ENCODE assay signal across 12 mouse cellular contexts in the genomic region with DNA sequence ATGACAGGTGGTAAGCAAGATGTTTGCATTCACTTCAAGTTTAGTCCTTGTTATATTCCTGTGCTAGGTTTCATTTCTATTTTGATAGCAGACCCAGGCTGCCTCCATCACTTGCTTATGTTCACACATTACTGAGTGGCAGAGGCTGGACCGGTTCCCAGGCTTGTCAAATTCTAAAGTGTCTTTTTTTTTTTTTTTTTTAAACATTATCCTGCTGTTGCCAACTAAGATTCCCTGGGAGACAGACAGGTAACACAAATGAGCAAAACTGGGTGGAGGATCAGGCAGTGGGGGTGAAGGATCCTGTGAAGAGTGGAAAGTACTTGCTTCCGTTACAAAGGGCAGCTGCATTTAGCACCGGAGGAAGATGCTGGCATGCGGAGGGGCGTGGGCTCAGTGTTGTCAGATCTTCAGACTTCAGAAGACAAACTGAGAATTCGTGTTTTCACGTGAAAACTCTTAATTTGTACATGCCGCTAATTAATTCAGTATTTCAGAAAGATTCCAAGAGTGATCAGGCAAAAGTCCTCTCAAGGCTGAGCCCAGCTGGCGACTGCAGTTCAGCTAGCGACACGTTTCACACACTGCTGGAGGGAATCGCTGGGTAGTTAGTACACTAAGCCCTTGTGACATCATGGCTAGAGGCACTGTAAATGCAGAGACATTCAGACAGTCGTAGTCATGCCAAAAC.
DNase-seq lines count a peak whose midpoint lies in the region; ATAC-seq lines count a peak whose summit lies in the region.
"Had no signal": no experiment of that assay in that cellular context is flagged by ENCODE, and none has a peak within 500 bp of the region (broad histone marks: within the 10 kb centered on the region; RNA-seq: fewer than 3 reads in every experiment).

No protein-coding gene starts in this region.

- no peak for ATAC-seq in hindbrain, embryonic 14.5 days (ENCODE audit: low FRiP score)
- ATAC-seq in hindbrain, embryonic 13.5 days (ENCODE audit: low FRiP score), result no peak; the same call in 1 of the 2 replicates
- ATAC-seq: intestine, embryonic 15.5 days had no signal

- H3K36me3 ChIP-seq in hindbrain, embryonic 14.5 days (replicated peaks; ENCODE audit: control insufficient read depth, insufficient read depth), result no peaks in the 10 kb centered on the region
- H3K36me3 ChIP-seq in hindbrain, embryonic 13.5 days, result no peaks in the 10 kb centered on the region
- H3K36me3 ChIP-seq: embryonic facial prominence, embryonic 15.5 days; intestine, embryonic 15.5 days; liver, embryonic 13.5 days; stomach, embryonic 15.5 days had no signal

- no peak overlapping the region for H3K9ac ChIP-seq in hindbrain, embryonic 14.5 days
- no peak overlapping the region for H3K9ac ChIP-seq in hindbrain, embryonic 13.5 days
- H3K9ac ChIP-seq: embryonic facial prominence, embryonic 15.5 days; intestine, embryonic 15.5 days; liver, embryonic 13.5 days; stomach, embryonic 15.5 days had no signal

- H3K4me1 ChIP-seq in hindbrain, embryonic 14.5 days (replicated peaks; ENCODE audit: control insufficient read depth, insufficient read depth, low read length), result 0 out of 2 replicates have a peak, but pooled peaks cover 4% of the 10 kb centered on the region
- no peaks in the 10 kb centered on the region for H3K4me1 ChIP-seq in hindbrain, embryonic 13.5 days (replicated peaks)
- H3K4me1 ChIP-seq: intestine, embryonic 15.5 days; liver, embryonic 13.5 days had no signal

- H3K27me3 ChIP-seq in hindbrain, embryonic 14.5 days (ENCODE audit: control insufficient read depth, insufficient read depth, low read length), result no peaks in the 10 kb centered on the region
- H3K27me3 ChIP-seq in hindbrain, embryonic 13.5 days, result no peaks in the 10 kb centered on the region
- H3K27me3 ChIP-seq: embryonic facial prominence, embryonic 15.5 days; intestine, embryonic 15.5 days; liver, embryonic 13.5 days; stomach, embryonic 15.5 days had no signal

- H3K4me2 ChIP-seq in hindbrain, embryonic 14.5 days (replicated peaks), result peak overlapping the region; percentile 25
- no peak overlapping the region for H3K4me2 ChIP-seq in hindbrain, embryonic 13.5 days
- H3K4me2 ChIP-seq: embryonic facial prominence, embryonic 15.5 days; intestine, embryonic 15.5 days; liver, embryonic 13.5 days; stomach, embryonic 15.5 days had no signal

- 34% methylated on average over 13 of the region's 13 CpGs for WGBS in hindbrain, embryonic 14.5 days
- WGBS in hindbrain, embryonic 13.5 days, result 35% methylated on average over 13 of the region's 13 CpGs

- no peak overlapping the region for H3K4me3 ChIP-seq in hindbrain, embryonic 14.5 days (replicated peaks; ENCODE audit: low read length)
- H3K4me3 ChIP-seq in hindbrain, embryonic 13.5 days, result no peak overlapping the region
- H3K4me3 ChIP-seq: embryonic facial prominence, embryonic 15.5 days; intestine, embryonic 15.5 days; liver, embryonic 13.5 days; stomach, embryonic 15.5 days had no signal

- no peaks in the 10 kb centered on the region for H3K9me3 ChIP-seq in hindbrain, embryonic 14.5 days (ENCODE audit: control insufficient read depth, low read length)
- no peaks in the 10 kb centered on the region for H3K9me3 ChIP-seq in hindbrain, embryonic 13.5 days
- H3K9me3 ChIP-seq: embryonic facial prominence, embryonic 15.5 days; intestine, embryonic 15.5 days; liver, embryonic 13.5 days; stomach, embryonic 15.5 days had no signal

- H3K27ac ChIP-seq in hindbrain, embryonic 14.5 days, result no peak overlapping the region
- no peak overlapping the region for H3K27ac ChIP-seq in hindbrain, embryonic 13.5 days
- H3K27ac ChIP-seq: embryonic facial prominence, embryonic 15.5 days; intestine, embryonic 15.5 days; liver, embryonic 13.5 days; stomach, embryonic 15.5 days had no signal

- DNase-seq in hindbrain, embryonic 14.5 days (ENCODE audit: low spot score), result peak; percentile 37
- DNase-seq in frontal cortex, adult 2 months (ENCODE audit: extremely low spot score in 1 of 2, low spot score in 1 of 2), result peak; percentile 50 to 71
- peak; percentile 41 to 59 for DNase-seq in left cerebral cortex, adult 18-20 months (ENCODE audit: low spot score in 2 of 2)
- DNase-seq in right cerebral cortex, postnatal 25 days, result peak; percentile 61
- no peak for DNase-seq in cerebellum, postnatal 4 days (ENCODE audit: low spot score in 2 of 2)
- DNase-seq in lung, postnatal 25 days (ENCODE audit: low spot score), result no peak
- DNase-seq: adrenal gland, postnatal 10 days; liver, embryonic 13.5 days had no signal

Comparison
In these comparisons a context has a peak if more than half of its experiments do, and no peak if none do; other contexts are left out.
1. DNase-seq: peak in hindbrain, embryonic 14.5 days (single experiment), frontal cortex, adult 2 months (2 of 2), left cerebral cortex, adult 18-20 months (2 of 2) and right cerebral cortex, postnatal 25 days (single experiment); none in cerebellum, postnatal 4 days (0 of 2) and lung, postnatal 25 days (single experiment).